Mouse (Mus musculus) cerebellum, adult 9-10 months (tissue): ENCODE results near the gene Gmfb.

Source experiments
- DNase-seq: peaks from one replicate; pipeline ENCODE4 v3.0.0; 2022

Gene Gmfb

GRCm38 (mm10) chr14:46800684-46801345 is 21.2 kb downstream of the Gmfb start:
- DNase-seq, result no peak

DNA sequence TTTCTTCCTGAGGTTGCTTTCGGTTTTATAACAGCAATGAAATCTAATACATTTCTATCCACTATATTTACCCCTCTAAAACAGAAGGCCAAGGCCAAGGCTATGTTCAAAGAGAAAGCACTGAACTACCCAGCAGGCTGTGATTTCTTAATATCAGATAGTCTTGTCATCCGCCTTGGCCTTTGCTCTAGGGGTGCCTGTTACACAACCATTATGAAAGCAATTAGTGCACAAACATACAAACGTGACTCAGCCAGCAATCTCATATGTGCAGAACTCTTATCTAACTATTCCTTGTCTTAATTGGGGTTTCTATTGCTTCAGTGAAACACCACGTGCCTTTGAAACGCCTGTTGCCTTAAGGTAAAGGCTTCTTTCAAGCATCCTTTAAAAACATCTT is 27.9 kb downstream of the Gmfb start:
- no peak for DNase-seq

GRCm38 (mm10) chr14:46790723-46791122 is 31.3 kb downstream of the Gmfb start:
- DNase-seq, result no peak

DNA sequence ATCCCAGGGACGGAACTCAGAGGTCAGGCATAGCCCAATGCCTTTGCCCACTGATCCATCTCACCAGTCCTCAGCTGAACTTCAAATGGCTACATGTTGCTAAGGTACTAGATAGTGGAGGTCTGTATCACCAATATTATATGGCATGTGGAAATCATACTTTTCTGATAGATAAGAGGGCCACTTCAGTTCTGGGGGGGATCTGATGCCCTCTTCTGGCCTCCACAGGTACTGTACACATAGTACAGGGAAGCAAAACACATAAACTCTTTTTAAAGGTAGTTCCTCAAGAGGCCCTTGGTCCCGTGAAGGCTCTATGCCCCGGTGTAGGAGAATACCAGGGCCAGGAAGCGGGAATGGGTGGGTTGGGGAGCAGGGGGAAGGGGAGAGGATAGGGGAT is 31.7 kb downstream of the Gmfb start:
- DNase-seq, result no peak

DNA sequence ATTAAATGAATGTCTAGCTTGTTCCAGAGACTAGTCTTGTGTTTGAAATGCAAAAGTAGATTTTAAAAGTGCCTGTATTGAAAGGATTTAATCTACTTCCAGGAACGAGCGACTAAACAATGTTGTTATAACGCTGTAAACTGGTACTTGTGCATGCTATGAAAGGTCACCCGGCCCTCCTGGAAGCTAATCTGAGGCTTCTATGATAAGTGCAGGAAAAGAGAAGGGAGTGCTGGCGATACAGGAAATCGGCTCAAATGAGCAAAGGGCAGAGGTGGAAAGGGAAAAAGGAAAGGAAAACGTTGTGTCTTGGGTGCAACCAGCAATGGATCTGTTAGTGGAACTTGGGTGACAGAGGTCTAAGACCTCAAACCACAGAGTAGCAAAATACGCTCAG is 33.5 kb downstream of the Gmfb start:
- no peak for DNase-seq

DNA sequence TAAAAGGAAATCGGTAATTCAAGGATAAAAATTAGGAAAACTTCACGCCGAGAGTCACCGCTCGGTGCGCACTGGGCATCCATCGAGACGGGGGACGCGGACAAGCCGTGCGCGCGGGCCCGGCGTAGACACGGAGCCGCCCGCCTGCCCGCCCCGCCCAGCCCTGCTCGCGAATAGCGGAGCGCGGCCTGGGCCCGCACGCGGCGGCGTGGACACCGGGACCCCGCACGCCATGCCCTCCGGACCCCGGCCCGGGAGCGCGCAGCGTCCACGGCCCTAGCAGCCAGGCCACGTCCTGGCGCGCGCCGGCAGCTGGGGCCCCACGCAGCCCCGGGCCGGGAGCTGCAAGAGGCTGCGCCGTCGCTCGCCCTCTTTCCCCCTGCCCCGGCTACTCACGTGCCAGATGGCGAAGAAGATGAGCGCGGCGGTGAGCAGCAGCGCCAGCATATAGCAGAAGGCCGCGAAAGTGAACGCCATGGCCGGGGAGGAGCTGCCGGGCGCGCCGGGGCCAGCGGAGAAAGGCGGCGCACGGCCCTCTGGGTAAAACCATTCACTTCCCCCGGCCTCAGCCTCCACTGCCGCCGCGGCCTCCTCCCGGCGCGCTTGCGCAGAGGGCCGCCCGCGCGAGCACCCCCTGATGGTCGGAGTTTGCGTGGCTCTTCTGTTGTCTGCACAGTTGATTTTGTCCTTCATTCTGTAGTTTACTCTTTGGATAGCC is 34.1 kb downstream of the Gmfb start, which contains the start of gene Cnih1:
Cnih1 (minus strand) TSS at position 625 of the 718 bp plus-strand sequence.
- peak; percentile 91 for DNase-seq

DNA sequence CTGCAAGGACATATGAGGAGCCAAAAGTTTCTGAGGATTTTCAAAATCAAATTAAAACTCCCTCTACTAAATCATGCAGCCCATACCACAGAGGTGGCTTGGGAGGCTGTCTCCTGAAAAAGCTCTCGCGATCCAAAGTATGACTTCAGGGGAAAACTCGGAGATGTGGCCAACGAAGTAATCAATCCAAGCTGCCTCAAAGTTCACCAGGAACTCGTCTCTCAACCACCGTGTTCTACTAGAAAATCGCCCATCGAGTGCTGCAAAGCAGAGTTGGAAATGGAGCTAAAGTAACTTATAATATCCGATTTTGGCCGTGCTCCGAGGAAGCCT is 34.6 kb downstream of the Gmfb start:
- DNase-seq, result no peak

- DNase-seq, result no peak
These were observed 36.8 kb downstream of the Gmfb start for GRCm38 (mm10) chr14:46785247-46785646.

- no peak for DNase-seq
These were observed 38.6 kb downstream of the Gmfb start for GRCm38 (mm10) chr14:46783327-46783926.

GRCm38 (mm10) chr14:46782187-46782828 is 39.7 kb downstream of the Gmfb start:
- no peak for DNase-seq

GRCm38 (mm10) chr14:46781086-46781485 is 41.0 kb downstream of the Gmfb start:
- DNase-seq, result no peak

DNA sequence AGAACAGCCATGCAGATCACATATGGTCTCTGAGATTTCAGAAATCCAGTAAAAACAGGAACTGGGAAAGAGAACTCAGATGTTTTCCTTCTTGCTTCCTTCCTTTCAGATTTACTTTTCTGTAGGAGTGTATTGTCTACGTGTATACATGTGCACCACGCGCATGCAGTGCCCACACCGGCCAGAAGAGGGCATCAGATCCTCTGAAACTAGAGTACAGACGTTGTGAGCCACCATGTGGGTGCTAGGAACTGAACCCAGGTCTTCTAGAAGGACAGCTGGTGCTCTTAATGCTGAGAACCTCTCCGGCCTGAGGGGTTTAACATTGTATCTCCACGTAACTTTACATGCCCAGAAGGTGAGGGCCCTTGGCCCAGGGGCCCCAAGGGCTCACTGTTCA is 42.8 kb downstream of the Gmfb start:
- DNase-seq, result no peak

DNA sequence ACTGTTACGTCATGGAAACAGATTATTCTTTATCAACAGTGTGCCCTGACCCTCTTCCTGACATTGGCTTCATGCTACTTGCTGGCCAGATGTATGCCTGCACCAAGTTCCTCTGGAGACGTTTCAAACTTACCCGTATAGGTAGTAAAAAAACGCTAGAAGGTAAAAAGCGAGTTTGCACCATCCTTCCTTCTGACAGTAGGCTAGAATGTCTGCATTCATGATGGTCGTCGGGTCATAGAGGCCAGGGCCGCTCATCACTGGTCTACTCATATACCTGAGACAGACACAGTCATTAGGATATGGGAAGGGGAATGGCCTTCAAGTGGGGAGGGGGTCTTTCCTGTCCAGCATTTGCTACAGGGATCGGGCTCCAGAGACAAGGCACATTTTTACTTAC is 43.3 kb downstream of the Gmfb start:
- no peak for DNase-seq

- DNase-seq, result no peak
These were observed 52.0 kb downstream of the Gmfb start for GRCm38 (mm10) chr14:46770036-46770435.

GRCm38 (mm10) chr14:46767116-46767515 is 54.9 kb downstream of the Gmfb start:
- peak; percentile 39 for DNase-seq

GRCm38 (mm10) chr14:46761186-46761585 is 60.9 kb downstream of the Gmfb start:
- no peak for DNase-seq

DNA sequence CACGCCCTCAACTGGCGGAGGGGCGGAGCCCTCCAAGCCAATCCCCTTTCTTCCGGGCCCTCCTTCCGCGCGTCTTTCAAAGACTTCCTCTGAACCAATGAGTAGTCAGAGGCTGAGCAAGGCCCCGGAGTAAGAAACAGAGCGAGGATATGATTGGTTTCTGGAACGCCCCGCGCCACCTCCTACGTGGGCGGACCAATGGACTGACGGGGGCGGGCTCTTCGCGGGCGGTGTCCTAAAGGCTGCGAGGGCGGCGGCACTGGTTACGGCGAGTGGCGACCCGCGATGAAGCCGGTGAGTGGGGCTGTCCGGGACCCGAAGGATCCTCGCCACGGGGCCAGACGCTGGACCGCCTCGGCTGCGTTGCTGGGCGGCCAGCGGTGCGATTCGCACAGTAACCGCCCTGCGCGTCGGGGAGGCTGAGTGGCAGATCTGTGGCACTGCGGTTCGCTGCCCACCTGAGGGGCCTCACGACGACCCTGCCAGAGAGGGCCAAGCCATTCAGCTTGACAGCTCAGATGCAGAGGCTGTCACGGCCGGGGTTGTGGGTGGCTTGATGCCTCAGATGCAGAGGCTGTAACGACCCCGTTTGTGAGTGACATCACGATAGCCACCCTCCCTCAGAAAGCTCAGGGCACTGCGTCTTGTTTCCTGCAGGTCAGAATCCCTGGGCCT is 61.5 kb downstream of the Gmfb start, which contains the start of gene Cdkn3:
Cdkn3 (plus strand) TSS at position 187 of the 675 bp plus-strand sequence.
- DNase-seq, result peak; percentile 85

DNA sequence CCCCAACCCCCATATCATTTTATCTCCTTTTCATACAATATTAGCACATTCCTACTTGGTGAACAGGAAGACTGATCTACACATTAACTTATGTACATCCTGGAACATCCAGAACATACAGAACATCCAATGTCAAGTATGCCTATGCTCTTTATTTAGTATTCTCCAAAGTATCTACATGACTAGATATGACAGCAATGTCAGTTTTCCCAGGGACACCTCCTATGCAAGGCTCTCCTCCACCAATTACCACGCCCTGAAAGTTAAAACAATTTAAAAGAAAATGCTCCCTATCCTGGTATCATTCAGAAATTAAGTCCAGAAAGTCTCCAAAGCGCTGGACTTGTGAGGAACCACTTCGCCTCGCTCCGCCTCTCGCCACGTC is 62.1 kb downstream of the Gmfb start:
- DNase-seq, result no peak
